Mouse (Mus musculus) frontal cortex, adult (tissue): ENCODE measurements around the gene Vmn2r89.
"Not testable (repeated sequence)": the region's sequence is repeated elsewhere in the genome, so short reads cannot be mapped to it uniquely, and the experiment has no call there.

Source experiments
- ATAC-seq: cut with Nextera tagmentation; 2 replicates; pipeline ENCODE4 v1.9.2; 2017; ENCODE audit warnings: mild to moderate bottlenecking, moderate library complexity, mixed read lengths; ENCODE audit not compliant: low TSS enrichment

The Vmn2r89 gene

DNA sequence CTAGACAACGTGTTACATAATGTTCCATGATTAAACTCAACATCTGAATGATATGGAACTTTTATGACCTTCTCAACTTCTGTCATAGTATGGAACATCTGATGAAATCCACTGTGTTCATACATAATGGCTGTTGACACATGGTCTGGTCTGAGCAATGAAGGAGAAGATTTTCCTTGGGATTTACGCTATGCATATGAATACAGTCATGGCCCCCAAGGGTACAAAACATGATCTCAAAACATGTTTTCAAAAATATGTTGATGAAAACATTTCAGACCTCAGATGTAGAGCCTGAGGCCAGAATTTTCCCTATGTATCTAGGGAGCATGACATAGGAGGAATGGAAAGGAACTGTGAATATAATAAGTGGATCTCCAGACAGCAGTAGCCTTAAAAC lies at the start of gene Vmn2r89:
Vmn2r89 (plus strand) TSS at position 301 of the 400 bp plus-strand sequence.
- ATAC-seq = not testable (repeated sequence)

DNA sequence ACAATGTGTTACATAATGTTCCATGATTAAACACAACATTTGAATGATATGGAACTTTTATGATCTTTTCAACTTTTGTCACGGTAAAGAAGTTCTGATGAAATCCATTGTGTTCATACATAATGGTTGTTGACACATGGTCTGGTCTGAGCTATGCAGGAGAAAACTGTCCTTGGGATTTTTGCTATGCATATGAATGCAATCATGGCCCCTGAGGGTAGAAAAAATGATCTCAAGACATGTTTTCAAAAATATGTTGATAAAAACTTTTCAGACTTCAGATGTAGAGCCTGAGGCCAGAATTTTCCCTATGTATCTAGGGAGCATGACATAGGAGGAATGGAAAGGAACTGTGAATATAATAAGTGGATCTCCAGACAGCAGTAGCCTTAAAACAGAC lies 41.1 kb upstream of the Vmn2r89 start, which contains the start of gene Vmn2r88:
Vmn2r88 (plus strand) TSS at position 301 of the 400 bp plus-strand sequence.
- no peak for ATAC-seq

DNA sequence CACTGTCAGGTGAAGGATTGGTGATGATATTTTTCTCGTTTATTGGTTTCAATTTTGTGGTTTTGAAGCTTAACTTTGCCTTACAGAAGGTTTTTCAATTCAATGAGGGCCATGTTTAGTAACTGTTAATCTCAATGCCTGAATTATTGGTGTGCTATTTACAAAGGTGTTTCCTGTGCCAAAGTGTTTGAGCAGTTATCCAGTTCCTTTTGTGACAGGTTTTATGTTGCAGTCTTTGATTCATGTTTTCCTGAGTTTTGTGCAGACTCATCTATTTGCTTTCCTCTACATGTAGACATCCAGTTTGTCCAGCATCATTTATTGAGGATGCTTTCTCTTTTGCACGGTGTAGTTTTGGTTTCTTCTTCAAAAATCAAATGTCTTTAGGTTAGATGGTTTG lies 27.8 kb upstream of the Vmn2r89 start:
- no peak for ATAC-seq

DNA sequence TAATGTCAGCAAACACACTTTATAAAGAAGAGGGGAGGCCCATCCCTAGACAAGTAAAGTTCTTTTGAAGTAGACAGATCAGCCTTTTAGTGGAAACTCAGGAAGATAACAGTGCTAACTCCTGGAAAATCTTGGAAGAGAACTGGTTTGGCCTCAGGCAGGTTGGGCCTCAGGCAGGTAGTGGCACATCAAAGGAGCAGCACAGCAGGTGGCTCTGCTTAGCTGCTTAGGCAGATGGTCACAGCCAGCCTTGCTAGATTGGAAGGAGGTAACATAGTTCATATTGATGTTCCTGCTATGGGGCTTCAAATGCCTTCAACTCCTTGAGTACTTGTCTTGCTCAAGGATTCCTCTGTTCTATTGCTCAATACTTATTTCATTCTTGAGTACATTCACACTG lies 21.5 kb upstream of the Vmn2r89 start:
- not testable (repeated sequence) for ATAC-seq

DNA sequence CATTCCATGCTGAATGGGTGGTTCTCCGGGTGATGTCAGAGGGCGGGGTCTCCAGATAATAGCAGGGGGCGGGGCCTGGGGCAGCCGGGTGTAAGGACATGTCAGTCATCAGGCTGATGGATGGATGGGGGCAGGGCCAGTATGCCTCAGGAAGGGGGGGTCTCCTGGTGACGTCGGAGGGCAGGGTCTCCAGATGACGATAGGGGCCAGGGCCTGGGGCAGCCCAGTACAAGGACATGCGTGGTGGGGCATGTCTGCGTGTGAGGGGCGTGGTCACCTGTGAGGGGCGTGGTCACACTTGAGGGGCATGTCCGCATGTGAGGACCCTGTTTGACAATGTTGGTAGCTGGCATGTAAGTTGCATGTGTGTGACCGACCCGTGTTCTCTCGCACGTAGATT lies 17.1 kb upstream of the Vmn2r89 start:
- ATAC-seq = no peak

DNA sequence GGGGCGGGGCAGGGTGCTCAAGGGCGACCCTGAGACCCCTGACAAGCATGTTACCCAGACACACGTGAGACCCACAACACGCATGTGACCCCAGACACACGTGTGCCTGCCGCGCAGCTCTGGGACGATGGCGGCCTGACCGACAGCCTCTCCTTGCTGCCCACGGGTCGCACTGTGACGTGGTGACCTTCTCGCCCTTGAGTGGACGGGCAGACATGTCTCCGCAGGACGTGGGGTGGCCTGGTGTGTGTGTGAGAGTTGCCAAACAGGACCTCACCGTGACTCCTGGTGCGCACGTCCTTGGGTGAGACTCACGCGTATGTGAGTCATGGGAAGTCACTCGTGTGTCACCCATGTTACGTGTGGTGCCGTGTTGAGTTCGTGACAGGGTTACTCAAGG lies 16.6 kb upstream of the Vmn2r89 start:
- no peak for ATAC-seq

DNA sequence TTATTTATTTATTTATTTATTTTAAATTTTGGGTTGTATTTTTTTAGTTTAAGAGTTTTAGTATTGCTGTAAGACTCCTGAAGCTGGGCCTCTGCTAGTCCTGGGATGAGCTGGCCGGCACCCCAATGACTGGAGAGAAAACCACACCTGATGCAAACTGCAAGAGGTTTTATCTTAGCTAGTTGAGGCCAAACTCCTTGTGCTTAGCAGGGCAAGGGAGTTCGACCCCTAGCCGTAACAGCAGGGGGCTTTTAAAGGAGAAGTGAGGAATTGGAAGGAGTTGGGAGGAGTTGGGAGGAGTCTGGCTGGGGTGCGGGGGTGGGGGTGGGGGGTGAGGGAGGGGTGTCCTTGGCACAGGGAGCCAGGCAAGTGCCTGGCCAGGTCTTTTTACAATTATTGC lies 12.7 kb upstream of the Vmn2r89 start:
- no peak for ATAC-seq

DNA sequence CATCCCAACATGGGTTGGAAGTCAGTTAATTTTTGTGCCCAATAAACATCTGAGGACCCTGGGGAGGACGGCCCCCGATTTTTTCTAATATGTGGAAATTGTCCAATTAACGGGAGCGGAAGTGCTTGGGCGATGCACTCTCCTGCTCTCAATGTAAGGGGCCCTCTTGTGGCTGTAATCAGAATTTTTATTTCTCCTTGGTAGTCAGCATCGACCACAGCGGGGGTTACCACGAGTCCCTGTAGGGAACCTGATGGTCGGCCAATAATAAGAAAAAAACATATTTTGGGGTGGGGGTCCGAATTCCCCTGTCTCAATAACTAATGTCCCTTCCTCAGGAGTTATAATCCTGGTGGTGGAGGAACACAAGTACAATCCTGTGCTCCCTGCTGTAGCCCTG lies 28.6 kb downstream of the Vmn2r89 start:
- ATAC-seq = not testable (repeated sequence)

DNA sequence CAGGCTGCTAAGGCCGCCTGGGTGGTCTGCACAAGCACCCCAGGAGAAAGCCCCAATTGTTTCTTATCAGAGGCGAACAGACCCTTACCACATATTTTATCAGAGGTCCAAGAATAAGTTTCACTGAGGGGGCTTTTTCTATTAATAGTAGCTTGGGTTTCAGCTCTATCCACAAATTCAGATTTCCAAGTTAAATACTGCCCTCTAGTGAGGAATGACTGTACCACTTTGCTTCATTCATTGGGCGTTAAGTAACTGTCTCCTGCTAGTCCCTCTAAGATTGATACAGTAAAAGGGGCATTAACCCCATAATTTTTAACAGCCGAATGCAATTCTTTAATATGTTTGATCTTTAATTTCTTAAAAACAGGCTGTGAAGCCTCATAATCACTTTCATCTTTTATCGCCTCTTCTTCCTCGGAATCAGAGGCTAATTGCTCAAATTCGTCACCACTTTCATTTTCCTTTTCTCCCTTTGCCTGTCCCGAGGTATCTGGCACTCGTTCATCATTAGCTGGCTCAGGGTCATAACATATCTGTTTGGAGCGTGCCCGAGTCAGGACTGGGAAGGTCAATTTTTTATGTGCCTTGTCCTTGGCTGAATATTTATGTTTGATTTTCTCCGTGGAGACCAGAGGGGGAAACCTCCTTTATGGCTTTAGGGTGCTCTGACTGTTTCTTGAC lies 29.8 kb downstream of the Vmn2r89 start:
- not testable (repeated sequence) for ATAC-seq

DNA sequence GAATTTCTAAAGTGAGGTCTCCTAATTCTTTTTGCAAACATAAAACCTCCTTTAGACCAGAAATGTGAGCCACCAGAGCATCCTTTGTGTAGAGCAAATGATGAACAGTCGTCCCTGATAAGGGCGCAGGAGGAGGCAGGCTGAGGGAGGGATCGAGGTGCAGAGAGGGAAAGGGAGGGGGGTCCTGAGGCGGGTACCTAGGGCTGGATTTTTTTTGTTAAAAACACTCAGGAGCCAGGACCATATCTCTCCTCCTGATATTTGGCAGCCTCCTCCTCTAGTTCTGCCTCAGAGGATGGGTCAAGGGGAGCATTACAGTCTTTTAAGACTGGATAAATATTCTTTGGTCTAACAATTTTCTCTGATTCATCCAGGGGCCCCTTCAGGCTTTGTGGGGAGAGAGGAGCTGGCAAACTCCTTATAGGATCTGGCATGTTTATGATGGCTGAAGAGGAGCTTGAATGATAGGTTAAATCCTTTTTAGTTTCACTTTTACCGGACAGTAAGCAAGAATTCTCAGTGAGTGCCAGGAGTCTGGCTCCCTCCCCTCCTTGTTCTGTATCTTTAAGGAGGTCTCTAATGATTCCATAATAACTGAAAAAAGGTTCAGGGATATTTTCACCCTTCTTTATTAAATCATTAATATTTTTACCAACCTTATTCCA lies 30.5 kb downstream of the Vmn2r89 start:
- ATAC-seq = no peak

DNA sequence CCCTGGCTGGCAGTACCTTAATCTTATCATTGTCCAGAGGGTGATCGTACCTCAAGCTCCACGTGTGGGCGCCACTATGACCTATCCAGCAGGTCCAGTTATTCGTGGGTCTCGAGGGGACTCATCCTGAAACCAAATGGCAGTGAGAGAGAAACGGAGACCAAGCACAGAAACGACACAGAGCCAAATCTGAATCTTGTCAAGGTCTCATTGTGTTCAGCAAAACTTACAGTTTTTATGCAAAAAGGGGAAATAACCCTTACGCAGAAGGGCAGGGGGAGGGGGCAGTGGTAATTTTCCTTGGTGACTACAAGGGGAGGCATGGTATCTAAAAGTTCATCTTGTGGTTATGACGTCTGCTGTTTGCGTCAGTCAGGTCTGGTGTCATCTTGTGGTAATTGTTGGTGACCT lies 31.3 kb downstream of the Vmn2r89 start:
- ATAC-seq = not testable (repeated sequence)

DNA sequence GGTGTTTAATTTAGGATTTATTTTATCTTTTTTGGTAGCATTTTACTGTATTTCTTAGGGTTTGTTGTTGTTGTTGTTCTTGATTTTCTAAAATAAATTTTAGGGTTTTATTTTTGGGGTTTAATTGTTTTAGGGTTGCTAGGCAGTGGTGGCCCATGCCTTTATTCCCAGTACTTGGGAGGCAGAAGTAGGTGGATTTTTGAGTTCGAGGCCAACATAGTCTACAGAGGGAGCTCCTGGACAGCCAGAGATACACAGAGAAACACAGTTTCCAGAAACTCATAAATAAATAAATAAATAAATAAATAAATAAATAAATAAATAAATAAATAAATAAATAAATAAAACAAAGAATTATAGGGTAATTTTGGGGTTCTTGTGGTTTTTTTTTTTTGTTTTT lies 32.0 kb downstream of the Vmn2r89 start:
- ATAC-seq = no peak

DNA sequence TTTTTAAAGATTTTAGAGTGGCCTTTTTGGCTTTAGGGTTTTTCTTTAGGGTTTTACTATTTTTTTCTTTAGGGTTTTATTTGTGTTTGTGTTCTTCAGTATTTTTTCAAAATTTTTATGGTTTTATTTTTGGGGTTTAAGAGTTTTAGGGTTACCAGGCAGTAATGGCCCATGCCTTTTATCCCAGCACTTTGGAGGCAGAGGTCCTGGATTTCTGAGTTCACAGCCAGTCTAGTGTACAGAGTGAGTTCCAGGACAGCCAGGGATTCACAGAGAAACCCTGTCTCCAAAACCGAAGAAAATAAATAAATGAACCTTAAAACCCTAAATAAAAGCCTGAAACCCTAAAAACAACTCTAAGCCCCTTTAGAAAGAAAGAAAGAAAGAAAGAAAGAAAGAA lies 34.5 kb downstream of the Vmn2r89 start:
- ATAC-seq = no peak

DNA sequence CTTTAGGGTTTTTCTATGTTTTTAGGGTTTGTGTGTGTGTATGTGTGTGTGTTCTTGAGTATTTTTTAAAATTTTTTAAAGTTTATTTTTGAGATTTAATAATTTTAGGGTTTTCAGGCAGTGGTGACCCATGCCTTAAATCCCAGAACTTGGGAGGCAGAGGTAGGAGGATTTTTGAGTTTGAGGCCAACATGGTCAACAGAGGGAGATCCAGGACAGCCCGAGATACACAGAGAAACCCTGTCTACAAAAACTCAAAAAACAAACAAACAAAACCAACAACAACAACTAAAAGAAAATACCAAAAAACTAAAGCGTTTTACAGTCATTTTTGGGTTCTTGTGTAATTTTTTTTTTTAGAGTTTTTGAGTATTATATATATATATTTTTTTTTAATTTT lies 44.1 kb downstream of the Vmn2r89 start:
- ATAC-seq = no peak

DNA sequence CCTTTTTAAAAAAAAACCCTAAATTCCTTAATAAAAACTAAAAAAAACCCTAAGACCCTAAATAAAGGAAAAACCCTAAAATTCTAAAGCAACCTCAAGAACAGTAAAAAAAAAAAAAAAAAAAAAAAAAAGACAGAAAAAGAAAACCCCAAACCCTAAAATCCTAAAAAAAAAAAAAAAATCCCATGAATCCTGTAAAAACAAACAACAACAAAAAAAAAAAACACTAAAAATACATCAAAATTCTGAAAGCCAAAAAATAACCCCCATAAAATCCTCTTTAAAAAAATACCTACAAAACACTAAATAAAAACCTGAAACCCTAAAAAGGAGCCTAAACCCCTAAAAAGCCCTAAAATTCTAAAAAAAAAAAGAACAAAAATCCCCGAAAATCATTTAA lies 45.3 kb downstream of the Vmn2r89 start:
- no peak for ATAC-seq

DNA sequence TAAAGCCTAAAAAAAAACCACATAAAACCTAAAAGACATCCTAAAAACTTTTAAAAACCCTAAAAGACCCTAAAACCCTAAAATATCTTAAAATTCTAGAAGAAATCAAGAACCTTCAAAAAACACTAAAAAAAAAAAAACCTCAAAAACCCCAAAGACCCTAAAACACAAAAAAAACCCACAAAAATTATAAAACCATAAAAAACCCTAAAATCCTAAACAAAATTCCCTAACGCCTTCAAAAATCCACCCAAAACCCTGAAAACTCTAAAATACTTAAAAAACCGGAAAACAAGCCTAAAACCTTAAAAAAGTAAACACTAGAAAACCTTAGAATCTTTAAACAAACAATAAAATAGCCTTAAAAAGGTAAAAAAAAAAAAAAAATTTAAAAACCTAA lies 46.3 kb downstream of the Vmn2r89 start:
- ATAC-seq = no peak

DNA sequence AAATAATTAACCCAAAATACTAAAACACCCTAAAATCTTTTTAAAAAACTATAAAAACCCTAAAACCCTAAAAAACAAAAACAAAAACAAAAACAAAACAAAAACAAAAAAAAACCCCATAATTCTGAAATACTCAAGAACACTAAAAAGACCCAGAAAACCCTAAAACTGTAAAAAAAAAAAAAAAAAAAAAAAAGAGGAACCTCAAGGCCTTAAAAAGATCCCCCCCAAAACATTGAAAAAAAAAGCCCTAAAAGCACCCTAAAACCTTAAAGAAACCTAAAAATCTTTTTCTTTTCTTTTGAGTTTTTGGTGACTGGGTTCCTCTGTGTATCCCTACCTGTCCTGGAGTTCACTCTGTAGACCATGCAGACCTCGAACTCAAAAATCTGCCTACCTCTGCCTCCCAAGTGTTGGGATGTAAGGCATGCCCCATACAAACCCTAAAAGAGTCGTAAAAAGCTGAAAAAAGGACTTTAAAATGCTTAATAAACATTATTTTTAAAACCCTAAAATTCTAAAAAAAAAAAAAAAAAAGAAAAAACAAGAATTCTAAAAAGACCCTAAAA lies 48.1 kb downstream of the Vmn2r89 start:
- ATAC-seq = no peak

DNA sequence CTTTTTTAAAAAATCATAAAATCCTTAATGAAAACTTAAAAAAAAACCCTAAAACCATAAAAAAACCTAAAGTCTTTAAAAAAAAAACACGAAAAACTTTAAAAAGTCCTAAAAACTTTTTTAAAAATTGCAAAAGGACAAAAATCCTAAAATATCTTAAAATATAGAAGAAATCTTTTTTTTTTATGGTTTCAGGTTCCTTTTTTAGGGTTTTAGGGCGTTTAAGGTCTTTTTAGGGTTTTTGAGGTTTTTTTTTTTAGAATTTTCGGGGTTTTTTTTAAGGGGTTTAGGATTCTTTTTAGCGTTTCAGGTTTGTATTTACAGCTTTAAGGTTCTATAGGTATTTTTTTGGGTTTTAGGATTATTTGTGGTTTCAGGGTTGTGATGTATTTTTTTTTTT lies 48.8 kb downstream of the Vmn2r89 start:
- no peak for ATAC-seq

DNA sequence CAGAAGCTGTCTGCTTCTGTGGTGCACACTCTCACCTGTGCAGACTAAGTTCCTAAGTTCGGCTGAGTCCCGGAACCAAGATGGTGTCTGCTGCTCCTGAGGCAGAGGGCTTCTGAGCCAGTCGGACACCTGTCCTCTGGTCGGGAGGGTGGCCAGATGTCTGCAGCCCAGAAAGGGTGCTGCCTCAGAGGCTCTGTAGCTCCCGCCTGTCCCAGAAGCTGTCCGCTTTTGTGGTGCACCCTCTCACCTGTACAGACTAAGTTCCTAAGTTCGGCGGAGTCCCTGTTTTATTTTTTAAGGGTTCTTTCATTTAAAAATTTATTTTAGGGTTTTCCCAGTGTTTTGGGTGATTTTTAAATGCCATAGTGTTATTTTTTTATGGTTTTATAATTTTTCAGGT lies 55.8 kb downstream of the Vmn2r89 start:
- no peak for ATAC-seq
